Mouse (Mus musculus) left cerebral cortex, adult 8-10 months (tissue): ENCODE data around the gene Kcnj9. TPM values are rescaled to one million over a fixed set of nuclear protein-coding genes. Genes with fewer than 3 reads are reported as not detected.

Experiments
- DNase-seq, 2 experiments: peaks; one replicate each; pipeline ENCODE4 v3.0.0; 2022; ENCODE audit warnings: low spot score in 2 of 2
- total RNA-seq, 4 experiments: library from RNA; stranded (reverse); gene quantifications; 2 replicates each; pipeline ENCODE4 v1.2.4; 2022

The Kcnj9 gene
- 100 to 1,000 TPM; 109 to 120 (median 112) TPM for total RNA-seq

DNA sequence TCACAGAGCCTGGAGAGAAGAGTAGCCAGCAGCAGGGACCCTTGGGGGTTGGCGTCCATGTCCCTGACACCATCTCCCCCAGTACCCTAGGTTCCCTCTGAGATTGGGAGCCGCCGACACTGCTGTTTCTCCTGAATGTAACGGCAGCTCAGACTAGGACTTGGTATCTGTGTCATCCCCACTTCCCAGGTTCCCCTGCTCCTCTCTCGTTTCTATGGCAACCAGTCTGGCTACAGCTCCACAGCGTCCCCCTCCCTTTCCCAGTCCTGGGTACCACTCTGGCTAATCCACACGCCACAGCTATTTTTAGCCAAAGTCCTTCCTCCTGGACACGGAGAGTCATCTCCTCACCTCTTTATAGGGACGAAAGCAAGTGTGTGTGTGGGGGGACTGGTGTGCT is at the start of gene Kcnj9:
Gene Kcnj9, minus strand, starts transcription at position 188 of the 400 bp plus-strand sequence.
- DNase-seq = peak in 1 of 2 experiments; percentile 90

- no peak for DNase-seq
These were observed 47.8 kb upstream of the Kcnj9 start for GRCm38 (mm10) chr1:172376758-172377458.

DNA sequence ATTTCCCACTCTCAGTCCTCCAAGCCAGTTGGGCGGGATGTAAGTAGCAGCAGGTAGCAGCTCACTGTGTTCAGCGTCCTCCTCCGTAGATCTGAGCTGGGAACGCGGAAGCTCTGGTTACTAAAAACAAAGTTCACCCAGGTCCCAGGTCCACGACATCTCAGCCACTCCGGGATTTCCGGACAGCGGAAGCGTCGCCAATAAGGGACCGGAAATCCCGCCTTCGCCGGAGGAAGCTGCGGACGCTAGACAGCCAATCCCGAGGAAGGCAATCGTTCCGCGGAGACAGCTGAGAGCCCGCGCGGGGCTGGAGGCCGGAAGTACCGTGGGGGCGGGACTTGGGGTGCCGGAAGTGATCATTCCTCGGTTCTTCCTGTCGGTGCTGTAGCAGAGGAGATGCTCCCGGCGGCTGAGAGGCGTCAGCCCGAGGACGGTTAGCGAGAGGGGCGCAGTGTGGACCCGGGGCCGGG is 47.1 kb upstream of the Kcnj9 start, which contains the start of gene Pigm:
Gene Pigm, plus strand, starts transcription at position 349 of the 470 bp plus-strand sequence.
- DNase-seq = peak; percentile 88 to 97

DNA sequence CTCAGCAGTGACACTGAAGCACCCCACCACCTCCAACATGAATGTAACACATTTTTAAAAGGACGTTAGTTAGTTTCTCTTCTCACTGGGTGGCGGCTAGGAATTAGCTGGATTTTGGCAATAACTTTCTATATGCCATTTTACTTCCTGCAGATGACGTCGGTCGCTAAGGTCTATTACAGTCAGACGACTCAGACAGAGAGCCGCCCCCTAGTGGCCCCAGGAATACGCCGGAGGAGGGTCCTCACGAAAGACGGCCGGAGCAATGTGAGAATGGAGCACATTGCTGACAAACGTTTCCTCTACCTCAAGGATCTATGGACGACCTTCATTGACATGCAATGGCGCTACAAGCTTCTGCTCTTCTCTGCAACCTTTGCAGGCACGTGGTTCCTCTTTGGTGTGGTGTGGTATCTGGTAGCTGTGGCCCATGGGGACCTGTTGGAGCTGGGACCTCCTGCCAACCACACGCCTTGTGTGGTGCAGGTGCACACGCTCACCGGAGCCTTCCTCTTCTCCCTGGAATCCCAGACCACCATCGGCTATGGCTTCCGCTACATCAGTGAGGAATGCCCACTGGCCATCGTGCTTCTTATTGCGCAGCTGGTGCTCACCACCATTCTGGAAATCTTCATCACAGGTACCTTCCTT is 39.8 kb upstream of the Kcnj9 start:
- no peak for DNase-seq

DNA sequence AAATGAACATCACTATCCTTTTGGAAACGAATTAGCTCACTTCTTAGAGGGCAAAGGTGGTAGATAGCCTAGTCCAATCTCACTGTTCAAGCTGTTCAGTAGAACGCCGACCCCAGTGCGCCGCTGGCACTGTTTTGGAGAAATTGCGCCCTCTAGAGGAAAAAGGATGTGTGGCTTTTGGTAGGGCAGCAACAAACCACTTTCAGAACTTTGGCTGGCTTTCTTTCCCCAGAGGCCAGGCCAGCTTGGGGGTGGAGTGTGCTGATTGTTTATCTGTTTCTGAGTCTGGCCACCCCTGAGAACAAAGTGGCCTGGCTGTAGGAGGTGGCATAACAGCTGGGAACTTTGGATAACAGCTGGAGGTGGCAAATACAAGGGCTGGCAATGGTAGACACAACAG is 35.6 kb upstream of the Kcnj9 start:
- no peak for DNase-seq

DNA sequence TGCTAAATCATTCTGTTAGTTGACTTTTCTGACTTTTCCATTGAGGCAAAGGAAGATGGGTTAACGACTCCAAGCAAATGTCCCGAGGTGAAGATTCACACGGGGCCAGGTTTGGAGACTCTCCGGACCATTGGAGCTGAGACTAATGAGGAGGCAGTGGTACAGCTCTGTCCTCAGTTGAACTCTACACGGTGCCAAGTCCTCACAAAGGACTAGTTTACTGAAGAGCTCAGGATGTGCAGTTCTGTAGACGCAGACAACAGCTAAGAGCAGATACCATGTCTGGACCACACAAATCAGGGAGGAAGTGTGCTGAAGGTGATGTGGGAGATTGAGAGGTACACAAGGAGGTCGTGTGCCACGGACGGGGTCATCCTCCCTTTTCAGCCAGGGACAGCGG is 29.2 kb upstream of the Kcnj9 start:
- no peak for DNase-seq

- DNase-seq = no peak
These were observed 28.4 kb upstream of the Kcnj9 start for GRCm38 (mm10) chr1:172357550-172357949.

DNA sequence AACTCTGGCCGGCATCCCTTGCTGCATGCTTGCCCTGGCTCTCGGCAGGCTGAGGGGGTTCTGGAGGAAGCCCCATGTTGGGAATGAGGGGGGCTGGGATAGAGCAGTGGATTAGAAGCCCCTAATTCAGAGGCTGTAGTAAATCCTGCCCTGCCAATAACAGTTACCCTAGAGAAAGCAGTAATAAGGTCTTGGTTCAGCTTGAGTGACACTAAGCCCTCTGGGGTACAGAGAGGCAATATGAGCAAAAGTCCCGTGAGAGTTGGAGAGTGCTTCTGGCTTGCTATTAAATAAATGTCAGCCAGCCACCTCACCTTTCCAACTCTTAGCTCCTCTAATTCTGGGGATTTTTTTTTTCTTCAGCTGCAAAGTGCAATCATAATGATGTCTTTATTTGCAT is 26.2 kb upstream of the Kcnj9 start:
- DNase-seq = no peak

GRCm38 (mm10) chr1:172352453-172352852 is 23.3 kb upstream of the Kcnj9 start:
- no peak for DNase-seq

DNA sequence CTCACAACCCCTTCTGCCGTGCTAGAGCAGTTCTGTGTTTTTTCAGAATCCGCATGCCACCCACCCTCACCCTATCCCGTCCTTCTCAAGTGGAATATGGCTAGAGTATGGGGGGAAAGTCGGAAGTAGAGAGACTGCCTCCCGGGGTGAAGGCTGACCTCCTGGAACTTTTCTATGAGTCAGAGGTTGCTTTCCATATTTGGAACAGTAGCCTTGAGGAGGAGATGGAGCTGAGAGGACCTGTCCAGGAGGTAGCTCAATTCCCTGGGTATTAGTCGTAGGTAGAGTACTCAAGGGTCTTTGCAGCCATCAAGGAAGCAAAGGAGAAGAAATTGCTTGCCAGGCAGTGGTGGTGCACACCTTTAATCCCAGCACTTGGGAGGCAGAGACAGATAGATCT is 22.9 kb upstream of the Kcnj9 start:
- no peak for DNase-seq

DNA sequence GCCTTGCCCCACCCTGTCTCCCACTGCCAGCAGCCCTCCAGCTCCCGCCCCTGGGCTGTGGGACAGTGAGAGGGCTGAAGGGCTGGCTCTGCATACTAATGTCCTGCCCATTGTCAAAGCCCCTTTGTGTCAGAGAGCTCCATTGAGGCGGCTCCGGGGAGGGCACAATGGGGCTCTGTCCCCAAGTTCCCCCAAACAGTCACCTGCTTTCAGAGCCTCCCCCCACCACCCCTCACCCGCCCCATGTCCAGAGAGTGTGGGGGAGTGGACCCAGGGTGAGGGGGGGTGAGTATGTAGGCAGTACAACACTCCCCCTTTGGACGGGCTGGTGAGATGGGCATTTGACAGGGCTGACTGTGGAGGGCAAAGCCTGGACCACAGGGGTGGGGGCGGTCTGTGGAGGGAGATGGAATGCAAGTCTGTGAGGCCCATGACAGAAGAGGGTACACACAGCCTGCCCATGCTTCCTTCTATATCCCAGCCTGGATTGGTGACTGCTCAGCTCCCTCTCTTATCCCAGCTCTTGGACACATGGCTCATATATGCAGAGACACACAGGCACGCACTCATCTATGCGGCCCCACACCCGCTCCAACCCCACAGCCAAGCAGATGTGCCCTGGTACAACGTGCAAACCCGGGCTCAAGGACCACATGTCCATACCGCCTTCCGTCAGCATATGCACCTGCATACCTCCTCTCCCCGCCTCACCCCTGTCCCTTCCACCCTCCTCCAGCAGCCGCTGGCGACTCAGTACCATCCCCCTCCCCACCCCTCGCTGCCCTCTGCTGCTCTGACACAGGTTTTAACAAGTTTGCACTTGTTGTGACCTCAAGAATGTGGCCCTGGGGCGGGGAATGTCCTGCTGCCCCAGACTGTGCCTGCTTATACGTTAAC is 21.0 kb upstream of the Kcnj9 start:
- peak; percentile 43 to 89 for DNase-seq

DNA sequence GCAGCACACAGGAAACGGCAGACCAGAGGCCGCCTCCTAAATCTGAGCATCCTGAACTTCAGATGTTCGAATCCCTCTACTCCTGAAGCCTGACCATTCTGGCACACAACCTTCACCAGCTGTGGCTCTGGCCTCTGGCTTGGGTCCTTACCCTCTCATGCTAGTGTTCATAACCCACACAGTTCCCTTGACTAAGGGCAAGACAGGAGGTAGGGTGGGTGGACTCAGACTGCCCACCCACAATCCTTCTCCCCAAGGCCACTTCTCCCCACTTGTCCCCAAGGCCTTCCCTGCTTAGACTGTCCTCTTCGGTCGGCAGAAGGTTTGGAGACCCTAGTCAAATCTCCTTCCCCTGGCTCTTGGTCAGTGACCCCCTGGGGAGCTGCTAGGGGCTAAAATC is 20.4 kb upstream of the Kcnj9 start:
- DNase-seq = no peak

DNA sequence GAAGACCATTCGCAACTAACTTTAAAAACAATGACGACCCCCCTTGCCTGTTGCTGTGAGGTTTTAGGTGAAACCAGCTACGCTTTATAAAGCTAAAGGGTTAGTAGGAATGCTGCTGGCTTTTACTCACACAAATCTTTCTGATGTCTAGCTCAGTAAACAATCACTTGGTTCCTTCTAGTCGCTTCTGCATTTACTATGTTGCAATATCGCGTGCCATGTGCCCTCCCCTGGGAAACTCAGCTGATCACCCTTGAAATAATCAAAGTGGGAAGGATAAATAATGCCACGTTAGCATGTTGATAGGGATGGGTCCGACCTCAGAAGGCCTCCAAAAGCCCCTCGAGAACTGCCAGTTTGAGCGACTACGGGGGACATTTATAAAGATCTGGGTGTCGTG is 18.3 kb upstream of the Kcnj9 start:
- no peak for DNase-seq

GRCm38 (mm10) chr1:172346707-172347106 is 17.6 kb upstream of the Kcnj9 start:
- no peak for DNase-seq

GRCm38 (mm10) chr1:172344820-172345219 is 15.7 kb upstream of the Kcnj9 start:
- DNase-seq = no peak

DNA sequence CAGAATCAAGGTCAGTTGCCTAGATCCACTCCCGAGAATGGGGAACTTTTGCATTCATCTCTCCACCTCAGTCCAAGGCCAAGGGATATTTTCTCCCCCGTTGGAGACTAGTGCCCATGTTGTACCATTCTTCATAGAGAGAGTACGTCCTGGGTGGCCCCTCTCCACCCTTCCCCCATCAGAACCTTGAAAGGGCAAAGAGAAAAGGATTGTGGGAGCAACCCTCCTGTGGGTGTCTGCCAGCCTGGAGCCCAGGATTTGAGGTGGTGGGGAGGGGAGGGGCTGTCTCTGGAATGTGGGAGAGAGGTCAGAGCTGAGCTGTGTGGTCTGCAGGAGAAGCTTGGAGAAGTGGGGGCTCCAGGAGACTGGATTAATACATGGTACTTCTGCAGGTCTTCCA is 14.8 kb upstream of the Kcnj9 start:
- peak in 1 of 2 experiments; percentile 48 for DNase-seq

DNA sequence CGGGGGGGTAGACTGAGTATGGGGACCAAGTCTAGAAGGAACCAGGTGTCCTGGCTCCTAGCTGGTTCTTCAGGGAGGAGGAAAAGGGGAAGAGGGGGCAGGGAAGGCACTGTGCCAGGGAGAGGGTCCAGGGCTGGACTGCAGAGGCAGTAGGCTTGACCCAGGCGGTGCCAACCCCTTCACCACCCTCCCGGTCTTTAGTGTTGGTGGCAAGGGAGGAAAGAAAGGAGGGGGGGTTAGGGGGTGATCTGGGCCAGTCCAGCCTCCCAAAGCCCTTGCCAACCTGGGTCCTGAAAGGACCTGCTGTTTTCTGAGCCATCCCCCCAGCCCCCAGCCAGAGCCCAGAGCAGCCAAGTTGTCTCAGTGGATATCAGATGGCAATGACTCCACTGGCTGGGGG is 13.6 kb upstream of the Kcnj9 start:
- peak in 1 of 2 experiments; percentile 87 for DNase-seq

GRCm38 (mm10) chr1:172341386-172341785 is 12.3 kb upstream of the Kcnj9 start:
- no peak for DNase-seq

- DNase-seq = peak in 1 of 2 experiments; percentile 86
These were observed 11.7 kb upstream of the Kcnj9 start, which contains the start of gene Kcnj10 for GRCm38 (mm10) chr1:172340729-172341321. TSS of gene Kcnj10 (plus strand) at chr1:172341210.

DNA sequence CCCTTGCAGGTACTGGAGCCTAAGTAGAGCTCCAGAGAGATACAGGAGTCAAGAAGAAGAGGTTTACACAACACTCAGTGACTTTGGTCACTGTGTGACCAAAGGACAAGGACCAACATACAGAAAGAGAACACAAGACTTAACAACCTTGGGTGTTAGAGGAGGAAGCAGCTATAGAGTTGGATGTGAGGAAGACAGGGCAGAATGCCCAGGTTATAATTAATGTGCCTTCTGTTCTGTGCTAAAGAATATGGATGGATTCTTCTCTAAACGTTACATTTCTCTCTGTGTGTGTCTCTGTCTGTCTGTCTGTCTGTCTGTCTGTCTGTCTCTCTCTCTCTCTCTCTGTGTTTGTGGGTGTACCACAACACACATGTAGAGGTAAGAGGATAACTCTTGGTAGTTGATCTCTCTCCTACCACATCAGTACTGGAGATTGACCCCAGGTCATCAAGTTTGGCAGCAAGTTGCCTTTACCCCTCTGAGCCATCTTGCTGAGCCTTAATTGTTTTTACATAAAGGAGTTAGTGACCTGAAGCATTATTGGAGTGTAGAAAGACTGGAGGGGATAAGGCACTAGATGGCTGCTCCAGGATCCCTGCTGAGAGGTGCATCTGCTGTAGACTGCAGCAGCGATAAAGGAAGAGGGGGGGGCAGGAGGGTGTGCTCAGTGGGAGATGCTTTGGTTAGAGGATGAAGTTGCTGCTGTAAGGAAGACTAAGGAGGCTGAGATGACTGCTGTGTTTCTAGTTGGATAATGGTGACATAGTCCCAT is 8.5 kb upstream of the Kcnj9 start:
- no peak for DNase-seq

GRCm38 (mm10) chr1:172335804-172336203 is 6.7 kb upstream of the Kcnj9 start:
- no peak for DNase-seq
